Mouse (Mus musculus): ENCODE data around the gene Tas2r143. TPM values are rescaled to one million over a fixed set of nuclear protein-coding genes. Genes with fewer than 3 reads are reported as not detected.

Gene Tas2r143
- polyA plus RNA-seq (2014; fragmentation: Nextera tagmentation; extraction: Ambion mirVana) = not detected in 2 replicates

- no peak within 1 kb of the TSS for H3K4me3 ChIP-seq (ENCODE audit: low read depth, low read length)
- no peak for ATAC-seq (ENCODE audit: low FRiP score)
- H3K36me3 ChIP-seq (ENCODE audit: control insufficient read depth, insufficient read depth, low read length) = no peaks in the 10 kb centered on the region
- no peak within 1 kb of the TSS for H3K4me2 ChIP-seq
- H3K9me3 ChIP-seq (ENCODE audit: control insufficient read depth, low read length) = no peaks in the 10 kb centered on the region
- H3K27ac ChIP-seq (ENCODE audit: low read depth, low read length) = no peak within 1 kb of the TSS
- DNase-seq (ENCODE audit: low spot score, missing footprints) = no peak
- H3K9ac ChIP-seq (ENCODE audit: low read length) = no peak within 1 kb of the TSS
- 81% methylated on average over 1 of the region's 1 CpGs for WGBS
- H3K27me3 ChIP-seq (ENCODE audit: control insufficient read depth, insufficient read depth, low read length) = no peaks in the 10 kb centered on the region
- H3K4me1 ChIP-seq (ENCODE audit: control insufficient read depth, insufficient read depth, low read length) = no peaks in the 10 kb centered on the region
Observed at GRCm38 (mm10) chr6:42399938-42400337, at the start of gene Tas2r143. Gene Tas2r143 (plus strand): TSS chr6:42400238.

GRCm38 (mm10) chr6:42350968-42351775 is 48.9 kb upstream of the Tas2r143 start:
- Histone ChIP-seq H3K36me3 (ENCODE audit: control insufficient read depth, insufficient read depth, low read length) (peaks cover 3% of the 10 kb centered on the region), H3K4me3 (ENCODE audit: low read depth, low read length) (peak overlapping the region; percentile 80), H3K4me1 (ENCODE audit: control insufficient read depth, insufficient read depth, low read length) (peaks cover 6% of the 10 kb centered on the region), H3K9me3 (ENCODE audit: control insufficient read depth, low read length) (no peaks in the 10 kb centered on the region), H3K27me3 (ENCODE audit: control insufficient read depth, insufficient read depth, low read length) (no peaks in the 10 kb centered on the region), H3K27ac (ENCODE audit: low read depth, low read length) (no peak overlapping the region; the same call in 1 of the 2 replicates), H3K4me2 (peak overlapping the region; percentile 80), H3K9ac (ENCODE audit: low read length) (peak overlapping the region; percentile 89)
- no peak for ATAC-seq (ENCODE audit: low FRiP score)
- 41% methylated on average over 13 of the region's 13 CpGs for WGBS
- peak; percentile 69 for DNase-seq (ENCODE audit: low spot score, missing footprints)

- H3K27ac ChIP-seq (ENCODE audit: low read depth, low read length) = no peak overlapping the region
- 87% methylated on average over 7 of the region's 7 CpGs for WGBS
- no peaks in the 10 kb centered on the region for H3K9me3 ChIP-seq (ENCODE audit: control insufficient read depth, low read length)
- H3K36me3 ChIP-seq (ENCODE audit: control insufficient read depth, insufficient read depth, low read length) = peaks cover 8% of the 10 kb centered on the region
- ATAC-seq (ENCODE audit: low FRiP score) (no peak), DNase-seq (ENCODE audit: low spot score, missing footprints) (peak; percentile 68)
- no peak overlapping the region for H3K4me3 ChIP-seq (ENCODE audit: low read depth, low read length)
- peaks cover 6% of the 10 kb centered on the region for H3K4me1 ChIP-seq (ENCODE audit: control insufficient read depth, insufficient read depth, low read length)
- no peak overlapping the region for H3K9ac ChIP-seq (ENCODE audit: low read length)
- no peak overlapping the region for H3K4me2 ChIP-seq
- no peaks in the 10 kb centered on the region for H3K27me3 ChIP-seq (ENCODE audit: control insufficient read depth, insufficient read depth, low read length)
Observed at GRCm38 (mm10) chr6:42351776-42352485, 48.1 kb upstream of the Tas2r143 start.

GRCm38 (mm10) chr6:42352486-42352846 is 47.6 kb upstream of the Tas2r143 start:
- no peak overlapping the region for H3K4me2 ChIP-seq
- DNase-seq (ENCODE audit: low spot score, missing footprints) (no peak), ATAC-seq (ENCODE audit: low FRiP score) (no peak)
- no peak overlapping the region for H3K4me3 ChIP-seq (ENCODE audit: low read depth, low read length)
- 94% methylated on average over 1 of the region's 1 CpGs for WGBS
- H3K36me3 ChIP-seq (ENCODE audit: control insufficient read depth, insufficient read depth, low read length) = peaks cover 8% of the 10 kb centered on the region
- peaks cover 6% of the 10 kb centered on the region for H3K4me1 ChIP-seq (ENCODE audit: control insufficient read depth, insufficient read depth, low read length)
- H3K27me3 ChIP-seq (ENCODE audit: control insufficient read depth, insufficient read depth, low read length) = no peaks in the 10 kb centered on the region
- no peak overlapping the region for H3K27ac ChIP-seq (ENCODE audit: low read depth, low read length)
- H3K9me3 ChIP-seq (ENCODE audit: control insufficient read depth, low read length) = no peaks in the 10 kb centered on the region
- H3K9ac ChIP-seq (ENCODE audit: low read length) = no peak overlapping the region

GRCm38 (mm10) chr6:42353180-42353579 is 46.9 kb upstream of the Tas2r143 start:
- H3K4me1 ChIP-seq (ENCODE audit: control insufficient read depth, insufficient read depth, low read length) = peaks cover 6% of the 10 kb centered on the region

GRCm38 (mm10) chr6:42354076-42355019 is 45.7 kb upstream of the Tas2r143 start:
- Histone ChIP-seq H3K9me3 (ENCODE audit: control insufficient read depth, low read length) (no peaks in the 10 kb centered on the region), H3K27ac (ENCODE audit: low read depth, low read length) (no peak overlapping the region), H3K4me1 (ENCODE audit: control insufficient read depth, insufficient read depth, low read length) (peaks cover 6% of the 10 kb centered on the region), H3K9ac (ENCODE audit: low read length) (no peak overlapping the region), H3K27me3 (ENCODE audit: control insufficient read depth, insufficient read depth, low read length) (no peaks in the 10 kb centered on the region), H3K4me3 (ENCODE audit: low read depth, low read length) (no peak overlapping the region), H3K4me2 (no peak overlapping the region), H3K36me3 (ENCODE audit: control insufficient read depth, insufficient read depth, low read length) (peaks cover 14% of the 10 kb centered on the region)
- 75% methylated on average over 11 of the region's 11 CpGs for WGBS
- ATAC-seq (ENCODE audit: low FRiP score) (no peak), DNase-seq (ENCODE audit: low spot score, missing footprints) (peak; percentile 68)

More at GRCm38 (mm10) chr6:42353180-42353579, 46.9 kb upstream of the Tas2r143 start:
- H3K9me3 ChIP-seq (ENCODE audit: control insufficient read depth, low read length) = no peaks in the 10 kb centered on the region
- H3K4me2 ChIP-seq = no peak overlapping the region
- peaks cover 14% of the 10 kb centered on the region for H3K36me3 ChIP-seq (ENCODE audit: control insufficient read depth, insufficient read depth, low read length)
- 88% methylated on average over 8 of the region's 8 CpGs for WGBS
- no peak overlapping the region for H3K4me3 ChIP-seq (ENCODE audit: low read depth, low read length)
- no peaks in the 10 kb centered on the region for H3K27me3 ChIP-seq (ENCODE audit: control insufficient read depth, insufficient read depth, low read length)
- no peak overlapping the region for H3K9ac ChIP-seq (ENCODE audit: low read length)
- no peak for ATAC-seq (ENCODE audit: low FRiP score)
- DNase-seq (ENCODE audit: low spot score, missing footprints) = peak; percentile 39
- H3K27ac ChIP-seq (ENCODE audit: low read depth, low read length) = no peak overlapping the region

GRCm38 (mm10) chr6:42355366-42355765 is 44.7 kb upstream of the Tas2r143 start:
- 92% methylated on average over 6 of the region's 6 CpGs for WGBS
- Histone ChIP-seq H3K9me3 (ENCODE audit: control insufficient read depth, low read length) (no peaks in the 10 kb centered on the region), H3K27ac (ENCODE audit: low read depth, low read length) (no peak overlapping the region), H3K9ac (ENCODE audit: low read length) (no peak overlapping the region), H3K4me1 (ENCODE audit: control insufficient read depth, insufficient read depth, low read length) (peaks cover 6% of the 10 kb centered on the region), H3K36me3 (ENCODE audit: control insufficient read depth, insufficient read depth, low read length) (peaks cover 14% of the 10 kb centered on the region), H3K27me3 (ENCODE audit: control insufficient read depth, insufficient read depth, low read length) (no peaks in the 10 kb centered on the region), H3K4me3 (ENCODE audit: low read depth, low read length) (no peak overlapping the region), H3K4me2 (no peak overlapping the region)
- DNase-seq (ENCODE audit: low spot score, missing footprints) (peak; percentile 57), ATAC-seq (ENCODE audit: low FRiP score) (no peak)

GRCm38 (mm10) chr6:42355794-42356600 is 44.0 kb upstream of the Tas2r143 start:
- Histone ChIP-seq H3K4me1 (ENCODE audit: control insufficient read depth, insufficient read depth, low read length) (peaks cover 3% of the 10 kb centered on the region), H3K9me3 (ENCODE audit: control insufficient read depth, low read length) (no peaks in the 10 kb centered on the region), H3K27ac (ENCODE audit: low read depth, low read length) (no peak overlapping the region), H3K9ac (ENCODE audit: low read length) (no peak overlapping the region), H3K36me3 (ENCODE audit: control insufficient read depth, insufficient read depth, low read length) (peaks cover 14% of the 10 kb centered on the region), H3K4me2 (no peak overlapping the region), H3K27me3 (ENCODE audit: control insufficient read depth, insufficient read depth, low read length) (no peaks in the 10 kb centered on the region), H3K4me3 (ENCODE audit: low read depth, low read length) (no peak overlapping the region)
- ATAC-seq (ENCODE audit: low FRiP score) (no peak), DNase-seq (ENCODE audit: low spot score, missing footprints) (peak; percentile 76)
- 89% methylated on average over 13 of the region's 13 CpGs for WGBS
